Mouse (Mus musculus) liver, embryonic 14.5 days (tissue): ENCODE results near the gene Inppl1.

ENCODE experiments used
- CTCF ChIP-seq: IDR thresholded peaks from 2 replicates; pipeline ENCODE4 v1.5.1; 2016; ENCODE audit warnings: antibody characterized with exemption, low read depth, control low read depth
- EP300 ChIP-seq: IDR thresholded peaks from 2 replicates; pipeline ENCODE4 v1.6.1; 2016; ENCODE audit warnings: antibody characterized with exemption, low read depth

DNA sequence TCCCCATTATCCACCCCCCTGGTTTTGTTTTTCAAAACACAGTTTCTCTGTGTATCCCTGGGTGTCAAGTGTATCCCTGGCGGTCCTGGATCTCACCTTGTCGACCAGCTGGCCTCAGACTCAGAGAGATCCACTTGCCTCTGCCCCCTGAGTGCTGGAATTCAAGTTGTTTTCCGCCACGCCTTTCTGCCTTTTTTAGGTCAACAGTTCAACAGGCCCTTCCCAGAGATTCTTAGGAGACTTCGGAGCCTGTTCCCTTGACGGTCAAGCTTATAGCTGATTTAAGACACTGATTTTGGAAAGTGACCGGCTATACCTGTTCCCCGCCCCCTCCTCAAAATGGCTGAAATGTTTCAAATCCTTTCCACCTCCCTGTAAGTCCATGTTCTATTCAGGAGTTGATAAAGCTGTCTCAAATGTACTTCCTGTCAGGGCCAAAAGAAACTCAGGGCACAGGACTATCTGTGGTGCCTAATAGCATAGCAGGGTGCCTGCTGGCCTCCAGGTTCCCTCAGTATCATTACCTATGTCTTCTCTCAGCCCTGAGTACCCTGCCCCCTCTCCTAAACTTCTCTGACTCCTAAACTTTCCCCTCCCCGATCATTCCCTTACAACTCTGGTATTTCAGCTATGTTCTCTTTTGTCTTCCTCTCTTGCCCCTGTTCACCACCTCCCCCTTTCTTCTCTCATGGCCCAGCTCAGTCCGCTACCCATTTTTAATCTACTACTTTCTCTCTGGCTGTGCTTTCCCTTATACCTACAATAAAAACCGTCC, 28.6 kb upstream of the Inppl1 start:
- TF ChIP-seq EP300 (no peak), CTCF (no peak)
